Mouse (Mus musculus) liver, embryonic 14.5 days (tissue): ENCODE measurements at regions not wholly inside any gene's neighbourhood (a gene's known extent, or its start where the extent isn't known, plus 50 kb on each side); places are given as distances from the start of the nearest gene placed in this dataset.

ENCODE experiments used
- ATAC-seq: fragments of 200-750 bp; cut with Nextera tagmentation; 2 replicates; pipeline ENCODE4 v1.8.0; 2017; ENCODE audit warnings: moderate number of reproducible peaks, mild to moderate bottlenecking, moderate library complexity; ENCODE audit not compliant: insufficient read depth
- DNase-seq, 3 experiments: peaks; one replicate each; pipeline ENCODE4 v3.0.0-alpha.2; 2012 to 2013; ENCODE audit warnings: low read depth in 3 of 3, low spot score in 3 of 3
- H3K27ac ChIP-seq: fragments of 300-500 bp; sonication (generic); 2 replicates; pipeline ENCODE4 v1.5.1; 2014; ENCODE audit warnings: moderate library complexity, mild to moderate bottlenecking, control low read depth, inconsistent platforms
- H3K27me3 ChIP-seq: fragments of 300-500 bp; sonication (generic); 2 replicates; pipeline ENCODE4 v1.6.1; 2014; ENCODE audit warnings: mild to moderate bottlenecking, low read length, moderate library complexity; ENCODE audit not compliant: control insufficient read depth, insufficient read depth
- H3K36me3 ChIP-seq: fragments of 300-500 bp; sonication (generic); replicated peaks from 2 replicates; pipeline ENCODE4 v1.6.1; 2014; ENCODE audit warnings: low read depth; ENCODE audit not compliant: control insufficient read depth, insufficient read depth
- H3K4me1 ChIP-seq, 2 experiments: fragments of 200-500 bp in 1 of 2; fragments of 300-500 bp in 1 of 2; sonication (generic) in 1 of 2; replicated peaks; 2 replicates each; pipeline ENCODE4 v1.6.1; 2012 to 2014; ENCODE audit warnings: antibody characterized with exemption in 1 of 2, inconsistent platforms in 1 of 2, low read length in 1 of 2; ENCODE audit not compliant: control insufficient read depth in 2 of 2, insufficient read depth in 2 of 2
- H3K4me2 ChIP-seq: fragments of 300-500 bp; sonication (generic); 2 replicates; pipeline ENCODE4 v1.6.1; 2014; ENCODE audit warnings: low read depth, mild to moderate bottlenecking, control low read depth, moderate library complexity
- H3K4me3 ChIP-seq, 2 experiments: fragments of 200-500 bp in 1 of 2; fragments of 300-500 bp in 1 of 2; sonication (generic) in 1 of 2; 2 replicates each; pipeline ENCODE4 v1.5.1; 2012 to 2014; ENCODE audit warnings: low read depth in 2 of 2, low read length in 2 of 2, mild to moderate bottlenecking in 2 of 2, control low read depth in 1 of 2, inconsistent platforms in 1 of 2, moderate library complexity in 1 of 2; ENCODE audit not compliant: insufficient read depth in 1 of 2
- H3K9ac ChIP-seq: fragments of 300-500 bp; sonication (generic); replicated peaks from 2 replicates; pipeline ENCODE4 v1.6.1; 2014; ENCODE audit warnings: mild to moderate bottlenecking, control low read depth, moderate library complexity
- H3K9me3 ChIP-seq: fragments of 300-500 bp; sonication (generic); 2 replicates; pipeline ENCODE4 v1.6.1; 2016; ENCODE audit warnings: low read length, mixed read lengths; ENCODE audit not compliant: control insufficient read depth
- CTCF ChIP-seq: IDR thresholded peaks from 2 replicates; pipeline ENCODE4 v1.5.1; 2016; ENCODE audit warnings: antibody characterized with exemption, low read depth, control low read depth
- EP300 ChIP-seq: IDR thresholded peaks from 2 replicates; pipeline ENCODE4 v1.6.1; 2016; ENCODE audit warnings: antibody characterized with exemption, low read depth
- WGBS: fragments of 180-500 bp; shearing (Covaris S2); extraction: QIAGEN DNeasy Blood & Tissue Kit; methylation state at CpG from one replicate; pipeline ENCODE4 v1.1.7; 2014; ENCODE audit not compliant: insufficient replicate concordance; 5-methylcytosine and 5-hydroxymethylcytosine counted together

DNA sequence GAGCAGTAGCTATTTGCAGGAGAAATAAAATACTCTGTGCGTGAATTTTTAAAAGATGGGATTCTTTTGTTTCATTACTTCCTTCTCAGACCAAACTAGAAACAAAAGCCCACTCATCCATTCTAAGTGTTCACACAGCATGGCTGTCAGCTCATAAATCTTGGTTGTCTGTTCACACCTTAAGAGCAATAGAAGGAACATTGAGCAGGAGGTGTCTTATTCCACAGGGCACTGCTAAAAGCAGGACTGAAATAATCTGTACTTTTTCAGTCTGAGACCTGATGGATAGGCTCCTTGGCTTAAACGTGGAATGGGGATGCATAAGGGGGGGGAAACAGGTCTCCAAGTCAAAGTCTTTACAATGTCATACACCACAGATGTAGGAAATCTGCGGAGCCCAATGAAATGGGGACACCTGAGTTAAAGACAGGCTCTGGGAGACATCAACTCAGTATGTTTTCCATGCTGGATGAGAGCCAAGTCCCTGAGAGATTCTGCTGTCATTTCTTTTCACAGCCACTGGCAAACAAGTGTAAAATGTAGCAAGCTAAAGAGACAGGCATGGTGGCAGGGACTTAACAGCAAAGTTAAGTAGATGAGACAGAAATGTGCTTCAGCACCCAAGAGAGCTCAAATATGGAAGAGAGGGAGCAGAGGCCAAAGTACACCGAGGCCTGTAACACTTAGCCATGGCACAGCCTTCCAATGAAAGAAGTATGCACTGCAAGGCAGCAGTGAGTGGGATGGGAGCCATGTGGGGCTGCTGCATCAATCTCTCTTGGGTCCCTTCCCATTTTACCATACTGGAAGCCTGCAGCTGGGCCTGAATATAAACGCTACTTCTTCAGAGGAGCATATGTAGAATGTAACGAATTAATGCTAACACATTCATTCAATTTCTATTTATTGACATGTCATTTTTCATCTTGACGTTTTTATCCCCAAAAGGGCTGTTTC, 2492.0 kb upstream of the Gm7489 start:
- Histone ChIP-seq H3K36me3 (no peaks in the 10 kb centered on the region), H3K4me3 (no peak overlapping the region), H3K27ac (no peak overlapping the region), H3K27me3 (no peaks in the 10 kb centered on the region), H3K9me3 (no peaks in the 10 kb centered on the region), H3K4me1 (no peaks in the 10 kb centered on the region), H3K9ac (no peak overlapping the region), H3K4me2 (no peak overlapping the region)
- DNase-seq (no peak), ATAC-seq (no peak)
- TF ChIP-seq EP300, result no peak
- no peak for TF ChIP-seq CTCF
- 42% methylated on average over 7 of the region's 7 CpGs for WGBS

DNA sequence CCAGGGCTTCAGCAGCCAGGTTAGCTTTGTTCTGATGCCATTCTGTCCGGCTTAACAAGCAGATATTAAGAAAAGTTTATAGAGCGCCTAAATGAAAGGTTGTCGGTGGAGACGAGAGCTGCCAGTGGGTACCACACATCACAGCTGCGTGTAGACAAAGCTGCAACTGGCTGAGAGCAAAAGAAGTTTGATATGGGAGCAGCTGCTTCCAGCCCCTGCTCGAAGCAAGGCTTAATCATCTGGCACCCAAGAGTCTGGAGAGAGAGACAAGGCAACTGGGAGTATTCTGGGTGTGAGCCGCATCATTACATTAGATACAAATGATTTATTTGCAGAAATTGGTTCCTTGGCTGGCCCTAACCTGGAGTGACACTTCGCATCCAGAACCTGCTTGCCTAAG, 2488.7 kb upstream of the Gm7489 start:
- Histone ChIP-seq H3K4me2 (no peak overlapping the region), H3K9me3 (no peaks in the 10 kb centered on the region), H3K4me3 (no peak overlapping the region), H3K36me3 (no peaks in the 10 kb centered on the region), H3K4me1 (no peaks in the 10 kb centered on the region), H3K27me3 (no peaks in the 10 kb centered on the region), H3K27ac (no peak overlapping the region), H3K9ac (no peak overlapping the region)
- DNase-seq (no peak), ATAC-seq (no peak)
- TF ChIP-seq EP300 (no peak), CTCF (no peak)
- 57% methylated on average over 8 of the region's 8 CpGs for WGBS

DNA sequence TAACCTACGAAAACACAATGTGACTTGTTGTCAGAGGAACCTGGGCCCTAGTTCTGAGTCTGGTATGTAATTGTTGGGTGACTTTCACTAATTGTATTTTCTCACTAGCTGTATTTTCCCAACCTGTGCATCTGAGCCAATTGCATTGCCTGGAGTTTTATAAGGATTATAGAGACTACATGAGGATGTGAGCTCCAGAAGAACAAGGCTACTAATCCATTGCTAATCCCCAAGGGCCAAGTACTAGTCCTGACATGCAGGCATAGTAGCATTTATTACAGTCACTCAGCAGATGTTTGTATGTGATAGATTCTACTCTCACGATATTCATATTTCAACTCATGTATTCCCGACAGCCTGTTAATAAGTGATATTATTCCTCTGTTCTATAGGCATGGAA, 2481.1 kb upstream of the Gm7489 start:
- ATAC-seq (no peak), DNase-seq (no peak)
- H3K27me3 ChIP-seq, result no peaks in the 10 kb centered on the region
- no peak overlapping the region for H3K9ac ChIP-seq
- TF ChIP-seq CTCF (no peak), EP300 (no peak)
- H3K4me2 ChIP-seq, result no peak overlapping the region
- H3K4me1 ChIP-seq, result no peaks in the 10 kb centered on the region
- H3K27ac ChIP-seq, result no peak overlapping the region
- no peaks in the 10 kb centered on the region for H3K9me3 ChIP-seq
- WGBS, result 73% methylated on average over 3 of the region's 3 CpGs
- H3K4me3 ChIP-seq, result no peak overlapping the region
- no peaks in the 10 kb centered on the region for H3K36me3 ChIP-seq

DNA sequence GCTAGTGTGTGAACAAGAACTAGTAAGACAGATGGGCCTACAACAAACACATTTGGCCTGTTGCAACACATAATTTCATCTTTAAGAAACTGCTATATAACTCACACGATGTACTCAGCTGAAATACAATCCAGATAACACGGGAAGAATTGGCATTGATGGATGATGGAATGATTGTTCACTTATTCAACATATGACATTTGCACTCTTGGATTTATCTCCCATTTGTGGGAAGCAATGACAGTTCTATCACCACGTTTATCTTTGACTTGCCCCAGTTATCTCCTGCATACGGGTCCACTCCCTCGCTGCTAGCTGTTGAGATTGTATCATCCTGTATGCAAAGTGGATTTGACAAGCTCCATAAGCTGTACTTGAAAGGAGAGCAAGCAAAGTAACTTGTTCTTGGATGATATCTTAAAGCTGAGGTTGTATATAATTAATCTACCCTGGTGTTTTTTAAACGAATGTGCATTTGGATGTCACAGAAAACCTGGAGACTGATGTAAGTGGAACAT, 2474.9 kb upstream of the Gm7489 start:
- no peaks in the 10 kb centered on the region for H3K4me1 ChIP-seq
- DNase-seq, result no peak
- no peaks in the 10 kb centered on the region for H3K9me3 ChIP-seq
- H3K27me3 ChIP-seq, result no peaks in the 10 kb centered on the region
- no peak overlapping the region for H3K4me2 ChIP-seq
- no peak for ATAC-seq
- 47% methylated on average over 6 of the region's 6 CpGs for WGBS
- H3K36me3 ChIP-seq, result no peaks in the 10 kb centered on the region
- H3K4me3 ChIP-seq, result no peak overlapping the region
- TF ChIP-seq CTCF (no peak), EP300 (no peak)
- no peak overlapping the region for H3K9ac ChIP-seq
- no peak overlapping the region for H3K27ac ChIP-seq

DNA sequence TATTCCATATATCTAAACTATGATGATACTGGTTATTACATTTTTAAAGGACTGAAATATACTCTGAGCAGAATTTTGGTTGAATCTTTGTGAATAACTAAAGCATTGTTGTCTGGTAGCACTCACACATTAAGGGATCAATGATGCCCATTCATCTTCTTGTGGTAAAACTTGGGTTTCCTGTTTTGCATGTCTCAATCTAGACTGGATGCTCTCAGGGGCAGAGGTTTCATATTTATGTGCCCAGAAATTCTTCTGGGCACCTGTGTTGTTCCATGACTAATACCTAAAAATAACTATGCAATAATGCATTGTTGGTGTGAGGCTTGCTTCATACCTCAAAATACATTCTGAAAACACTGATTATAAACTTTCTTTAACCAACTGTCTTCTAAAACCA, 2472.7 kb upstream of the Gm7489 start:
- DNase-seq (no peak), ATAC-seq (no peak)
- no peak overlapping the region for H3K4me2 ChIP-seq
- H3K36me3 ChIP-seq, result no peaks in the 10 kb centered on the region
- no peaks in the 10 kb centered on the region for H3K9me3 ChIP-seq
- no peak for TF ChIP-seq CTCF
- no peaks in the 10 kb centered on the region for H3K27me3 ChIP-seq
- no peak overlapping the region for H3K4me3 ChIP-seq
- no peak overlapping the region for H3K27ac ChIP-seq
- H3K9ac ChIP-seq, result no peak overlapping the region
- H3K4me1 ChIP-seq, result no peaks in the 10 kb centered on the region
